Mouse (Mus musculus) cerebellum, adult 2 months (tissue): ENCODE measurements around the gene Acsbg1.

Source experiments
- CTCF ChIP-seq: fragments of 200-500 bp; IDR thresholded peaks from 2 replicates; pipeline ENCODE4 v1.5.1; 2011; ENCODE audit warnings: low read depth, mild to moderate bottlenecking, control low read depth, low read length, moderate library complexity, borderline replicate concordance; ENCODE audit not compliant: insufficient read depth
- POLR2A ChIP-seq: fragments of 200-500 bp; IDR thresholded peaks from 2 replicates; pipeline ENCODE4 v1.6.1; 2011; ENCODE audit warnings: low read length, control low read depth, borderline replicate concordance; ENCODE audit not compliant: insufficient read depth

DNA sequence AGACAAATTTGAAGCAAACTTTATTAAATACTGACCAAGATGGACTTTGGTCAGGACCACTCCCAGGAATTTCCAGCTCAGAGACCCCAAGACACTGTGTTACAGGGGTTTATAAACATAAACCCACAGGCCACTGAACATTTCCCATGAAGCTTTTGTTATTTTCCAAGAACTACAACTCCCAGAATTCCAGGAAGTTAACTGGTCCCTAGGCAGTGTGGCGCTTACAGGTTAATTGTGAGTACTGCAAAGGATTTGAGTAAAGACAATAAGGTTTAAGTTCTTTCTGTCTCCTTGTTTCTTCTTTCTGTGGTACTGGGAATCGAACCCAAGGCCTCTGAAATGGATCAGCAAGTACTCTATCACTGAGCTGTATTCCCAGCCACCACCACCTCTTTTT is 92.9 kb downstream of the Acsbg1 start:
- no peak for TF ChIP-seq CTCF
- no peak for TF ChIP-seq POLR2A
